Mouse (Mus musculus): ENCODE data around the gene Pam16.

DNA sequence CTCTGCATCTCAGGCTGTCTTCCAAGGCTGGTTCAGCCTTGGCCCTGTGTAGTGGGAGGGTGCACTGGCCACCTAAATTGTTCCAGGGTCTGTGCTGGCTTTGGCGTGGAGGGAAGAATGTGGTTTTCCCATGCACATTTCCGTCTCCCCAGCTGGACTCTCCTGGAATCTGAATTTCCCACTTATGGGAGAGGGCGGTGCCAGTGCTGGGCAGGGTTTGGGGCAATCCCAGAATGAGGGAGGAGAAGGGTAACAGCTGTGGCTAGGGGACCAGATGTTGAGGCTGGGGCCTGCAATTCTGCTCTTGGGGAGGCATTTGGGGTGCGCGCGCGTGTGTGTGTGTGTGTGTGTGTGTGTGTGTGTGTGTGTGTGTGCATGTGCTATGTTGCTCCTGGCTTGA lies 27.5 kb downstream of the Pam16 start:
- no peak for TF ChIP-seq POLR2A (IDR thresholded peaks at IDR 0.05; ENCODE audit: insufficient read depth, low read length)
- no peak for TF ChIP-seq CTCF (IDR thresholded peaks at IDR 0.05; ENCODE audit: low read depth, low read length)
